Mouse (Mus musculus) olfactory bulb, adult 2 months (tissue): ENCODE data around the gene Ahnak2.

Experiments used
- CTCF ChIP-seq: fragments of 200-500 bp; IDR thresholded peaks from 2 replicates; pipeline ENCODE4 v1.5.1; 2012; ENCODE audit warnings: low read depth, mild to moderate bottlenecking, low read length, moderate library complexity; ENCODE audit not compliant: insufficient read depth
- POLR2A ChIP-seq: fragments of 200-500 bp; IDR thresholded peaks from 2 replicates; pipeline ENCODE4 v1.6.1; 2012; ENCODE audit warnings: mild to moderate bottlenecking, low read depth, low read length, moderate library complexity; ENCODE audit not compliant: insufficient read depth

DNA sequence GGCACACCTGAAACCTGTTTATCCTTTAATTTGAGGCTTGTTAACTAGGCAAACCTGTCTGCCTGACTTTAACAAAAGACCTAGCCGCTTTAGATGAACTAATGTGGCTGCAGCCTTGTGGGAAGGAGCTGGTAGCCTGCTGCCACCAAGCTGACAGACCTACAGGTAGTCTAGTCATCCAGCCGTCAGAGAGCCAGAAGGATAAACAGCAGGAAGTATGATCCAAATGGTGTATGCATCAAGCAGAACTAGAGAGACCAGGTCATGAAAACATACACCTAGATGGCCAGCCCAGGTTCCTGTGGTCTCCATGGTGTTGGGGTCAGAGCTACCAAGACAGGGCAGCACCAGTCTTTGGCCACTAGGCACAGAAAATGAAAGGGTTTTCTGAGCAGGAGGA lies 32.6 kb upstream of the Ahnak2 start:
- TF ChIP-seq CTCF (no peak), POLR2A (no peak)
